Mouse (Mus musculus): ENCODE measurements around the gene Becn1. TPM values are rescaled to one million over a fixed set of nuclear protein-coding genes. Genes with fewer than 3 reads are reported as not detected.

Becn1 gene
- total and polyA plus RNA-seq, 3 experiments: 122 to 167 TPM; not detected in 1

GRCm38 (mm10) chr11:101278223-101279192 is 23.6 kb downstream of the Becn1 start, which contains the start of the genes Cntd1 and Coa3 (continued):
- 0 out of 2 replicates have a peak, but pooled peaks have one; percentile 58 for TF ChIP-seq UBTF (IDR thresholded peaks at IDR 0.05; ENCODE audit: borderline replicate concordance, insufficient read depth, low read depth, low read length)
- TF ChIP-seq ETS1 (IDR thresholded peaks at IDR 0.05; ENCODE audit: low read depth, low read length): peak; percentile 39; the same call in 1 of the 2 replicates
- no peak for TF ChIP-seq EP300 (IDR thresholded peaks at IDR 0.05; ENCODE audit: low read depth in 1 of 2, low read length in 2 of 2)
- no peak for TF ChIP-seq GABPA (IDR thresholded peaks at IDR 0.05; ENCODE audit: low read depth, low read length)
- TF ChIP-seq MAX (IDR thresholded peaks at IDR 0.05; ENCODE audit: low read length): peak; percentile 98
- TF ChIP-seq ELF1 (IDR thresholded peaks at IDR 0.05; ENCODE audit: low read depth, low read length): peak; percentile 96
- TF ChIP-seq CHD1 (IDR thresholded peaks at IDR 0.05; ENCODE audit: low read depth, low read length): peak; percentile 87; the same call in 1 of the 2 replicates
- peak; percentile 88 to 96 for TF ChIP-seq POLR2A (IDR thresholded peaks at IDR 0.05; ENCODE audit: control insufficient read depth in 1 of 2, insufficient read depth in 1 of 2, low read depth in 1 of 2, low read length in 2 of 2, poor library complexity in 1 of 2)
- TF ChIP-seq POLR2AphosphoS5 (IDR thresholded peaks at IDR 0.05; ENCODE audit: borderline replicate concordance, low read depth, low read length): no peak
- no peak for TF ChIP-seq MAFK (IDR thresholded peaks at IDR 0.05; ENCODE audit: borderline replicate concordance, low read depth, low read length)
- peak; percentile 74; the same call in 1 of the 2 replicates for TF ChIP-seq E2F4 (IDR thresholded peaks at IDR 0.05; ENCODE audit: borderline replicate concordance, low read depth, low read length)
- TF ChIP-seq MAZ (IDR thresholded peaks at IDR 0.05; ENCODE audit: low read depth, low read length): 0 out of 2 replicates have a peak, but pooled peaks have one; percentile 19

- peak; percentile 78 for DNase-seq (ENCODE audit: low read depth, low spot score)
- Histone ChIP-seq H3K4me1 (ENCODE audit: control insufficient read depth in 1 of 2, insufficient read depth in 2 of 2, low read length in 2 of 2) (peaks cover 0 to 18% of the 10 kb centered on the region in 2 experiments; a peak in 3 of 4 replicates), H3K9me3 (replicated peaks; ENCODE audit: insufficient read depth, low read length) (no peaks in the 10 kb centered on the region), H3K9ac (ENCODE audit: control insufficient read depth, low read depth, low read length, poor library complexity, severe bottlenecking) (peak overlapping the region; percentile 79), H3K27me3 (ENCODE audit: control insufficient read depth in 1 of 2, insufficient read depth in 2 of 2, low read length in 2 of 2) (no peaks in the 10 kb centered on the region), H3K36me3 (ENCODE audit: control insufficient read depth in 1 of 2, insufficient read depth in 2 of 2, low read length in 2 of 2) (peaks cover 0 to 13% of the 10 kb centered on the region in 2 experiments; a peak in 2 of 4 replicates), H3K27ac (ENCODE audit: control insufficient read depth, low read depth, low read length) (peak overlapping the region; percentile 69), H3K4me3 (ENCODE audit: control insufficient read depth in 1 of 2, insufficient read depth in 1 of 2, low read depth in 2 of 2, low read length in 2 of 2) (peak overlapping the region; percentile 76 to 80), H3K79me2 (ENCODE audit: control insufficient read depth, insufficient read depth, low read length, poor library complexity) (peaks cover 15% of the 10 kb centered on the region)
- TF ChIP-seq MYB (IDR thresholded peaks at IDR 0.05; ENCODE audit: low read depth, low read length) (no peak), POLR2AphosphoS5 (IDR thresholded peaks at IDR 0.05; ENCODE audit: borderline replicate concordance, low read depth, low read length) (no peak), CTCF (IDR thresholded peaks at IDR 0.05 in 2 of 3, conservative IDR thresholded peaks at IDR 0.05 in 1 of 3; ENCODE audit: control insufficient read depth in 1 of 3, insufficient read depth in 1 of 3, low read depth in 2 of 3, low read length in 3 of 3, poor library complexity in 1 of 3, severe bottlenecking in 1 of 3) (no peak), RCOR1 (IDR thresholded peaks at IDR 0.05; ENCODE audit: low read depth, low read length) (no peak), ZC3H11A (IDR thresholded peaks at IDR 0.05; ENCODE audit: low read depth, low read length) (no peak), USF1 (IDR thresholded peaks at IDR 0.05; ENCODE audit: low read depth, low read length) (no peak), SIN3A (IDR thresholded peaks at IDR 0.05; ENCODE audit: low read length) (no peak; the same call in 1 of the 2 replicates), UBTF (IDR thresholded peaks at IDR 0.05; ENCODE audit: borderline replicate concordance, insufficient read depth, low read depth, low read length) (no peak), TCF12 (IDR thresholded peaks at IDR 0.05; ENCODE audit: low read depth, low read length) (no peak), SMC3 (IDR thresholded peaks at IDR 0.05; ENCODE audit: low read depth, low read length) (no peak), TBP (IDR thresholded peaks at IDR 0.05; ENCODE audit: low read depth, low read length) (peak; percentile 76), NRF1 (IDR thresholded peaks at IDR 0.05; ENCODE audit: insufficient read depth, low read depth, low read length, poor library complexity, severe bottlenecking) (no peak), ZNF384 (IDR thresholded peaks at IDR 0.05; ENCODE audit: low read depth, low read length) (no peak), ETS1 (IDR thresholded peaks at IDR 0.05; ENCODE audit: low read depth, low read length) (no peak), MYC (IDR thresholded peaks at IDR 0.05; ENCODE audit: low read depth, low read length) (no peak), ZMIZ1 (IDR thresholded peaks at IDR 0.05; ENCODE audit: low read depth, low read length) (no peak), MAZ (IDR thresholded peaks at IDR 0.05; ENCODE audit: low read depth, low read length) (no peak), EP300 (IDR thresholded peaks at IDR 0.05; ENCODE audit: low read depth in 1 of 2, low read length in 2 of 2) (peak; percentile 45 to 51; a peak in 3 of 4 replicates), CHD1 (IDR thresholded peaks at IDR 0.05; ENCODE audit: low read depth, low read length) (no peak), JUND (IDR thresholded peaks at IDR 0.05; ENCODE audit: low read depth, low read length) (no peak), KAT2A (conservative IDR thresholded peaks at IDR 0.05; ENCODE audit: low read depth, low read length) (no peak), MXI1 (IDR thresholded peaks at IDR 0.05; ENCODE audit: low read depth, low read length) (0 out of 2 replicates have a peak, but pooled peaks have one; percentile 0), NELFE (IDR thresholded peaks at IDR 0.05; ENCODE audit: low read depth, low read length) (peak; percentile 35; the same call in 1 of the 2 replicates), MAX (IDR thresholded peaks at IDR 0.05; ENCODE audit: low read length) (0 out of 2 replicates have a peak, but pooled peaks have one; percentile 10)
These were observed 24.5 kb downstream of the Becn1 start for GRCm38 (mm10) chr11:101277381-101278222.
